Mouse (Mus musculus): Measurements from ENCODE around the gene Erbin. TPM values are rescaled to one million over a fixed set of nuclear protein-coding genes. Genes with fewer than 3 reads are reported as not detected.

Gene Erbin
- polyA plus RNA-seq, 1 experiment = 6.2 TPM

DNA sequence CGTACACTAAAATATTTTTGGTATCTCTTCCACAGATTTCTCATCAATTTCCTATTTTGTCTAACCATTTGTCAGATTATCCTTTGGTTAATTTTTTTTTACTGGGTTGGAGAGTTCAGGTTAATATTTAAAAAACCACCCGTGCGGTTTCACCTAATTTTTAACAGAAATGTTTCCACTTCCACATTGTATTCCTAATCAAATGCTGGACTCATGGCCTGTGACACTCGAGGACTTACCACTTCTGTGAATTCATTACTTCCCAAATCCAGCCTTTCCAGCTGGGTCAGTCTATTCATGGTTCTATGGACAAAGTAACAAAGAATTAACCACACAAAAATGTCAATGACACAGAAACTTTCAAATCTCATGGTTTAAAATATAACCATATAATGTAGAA lies 58.3 kb downstream of the Erbin start:
- WGBS = 94% methylated on average over 4 of the region's 4 CpGs
- H3K36me3 ChIP-seq (ENCODE audit: control insufficient read depth, insufficient read depth, low read length) = peaks cover 11% of the 10 kb centered on the region

DNA sequence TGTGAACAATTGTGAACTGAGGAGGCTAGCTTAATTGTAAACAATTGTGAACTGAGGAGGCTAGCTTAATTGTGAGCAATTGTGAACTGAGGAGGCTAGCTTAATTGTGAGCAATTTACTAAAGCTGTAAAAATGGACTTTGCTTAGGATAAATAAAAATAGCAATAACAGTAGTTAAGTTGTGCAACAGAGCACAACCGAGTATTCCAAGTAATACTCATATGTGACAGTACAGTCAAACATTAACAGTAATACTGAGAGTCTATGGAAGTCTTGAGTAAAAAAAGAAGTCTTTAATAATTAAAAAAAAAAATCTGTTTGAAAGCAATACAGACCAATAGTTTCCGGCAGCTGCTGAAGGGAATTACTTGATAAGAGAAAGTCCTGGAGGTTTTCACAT lies 61.3 kb downstream of the Erbin start:
- Histone ChIP-seq H3K27me3 (ENCODE audit: control insufficient read depth, insufficient read depth, low read length) (no peaks in the 10 kb centered on the region), H3K36me3 (ENCODE audit: control insufficient read depth, insufficient read depth, low read length) (peaks cover 17% of the 10 kb centered on the region), H3K27ac (ENCODE audit: insufficient read depth, low read length) (no peak overlapping the region), H3K4me3 (ENCODE audit: extremely low read depth, insufficient read depth, insufficient read length) (no peak overlapping the region), H3K4me1 (ENCODE audit: control insufficient read depth, insufficient read depth, insufficient read length) (no peaks in the 10 kb centered on the region)
- 88% methylated on average over 2 of the region's 2 CpGs for WGBS
- no peak for DNase-seq (ENCODE audit: low read depth in 1 of 2, low spot score in 2 of 2)
- TF ChIP-seq POLR2A (IDR thresholded peaks at IDR 0.05; ENCODE audit: low read depth, low read length) = no peak
- no peak for TF ChIP-seq CTCF (IDR thresholded peaks at IDR 0.05; ENCODE audit: extremely low read depth, insufficient read depth, insufficient read length, insufficient replicate concordance)

More for the DNA sequence above, 58.3 kb downstream of the Erbin start:
- Histone ChIP-seq H3K4me1 (ENCODE audit: control insufficient read depth, insufficient read depth, insufficient read length) (no peaks in the 10 kb centered on the region), H3K4me3 (ENCODE audit: extremely low read depth, insufficient read depth, insufficient read length) (no peak overlapping the region), H3K27me3 (ENCODE audit: control insufficient read depth, insufficient read depth, low read length) (no peaks in the 10 kb centered on the region), H3K27ac (ENCODE audit: insufficient read depth, low read length) (no peak overlapping the region)
- DNase-seq (ENCODE audit: low read depth in 1 of 2, low spot score in 2 of 2) = no peak
- TF ChIP-seq POLR2A (IDR thresholded peaks at IDR 0.05; ENCODE audit: low read depth, low read length) = no peak
- TF ChIP-seq CTCF (IDR thresholded peaks at IDR 0.05; ENCODE audit: extremely low read depth, insufficient read depth, insufficient read length, insufficient replicate concordance) = no peak

DNA sequence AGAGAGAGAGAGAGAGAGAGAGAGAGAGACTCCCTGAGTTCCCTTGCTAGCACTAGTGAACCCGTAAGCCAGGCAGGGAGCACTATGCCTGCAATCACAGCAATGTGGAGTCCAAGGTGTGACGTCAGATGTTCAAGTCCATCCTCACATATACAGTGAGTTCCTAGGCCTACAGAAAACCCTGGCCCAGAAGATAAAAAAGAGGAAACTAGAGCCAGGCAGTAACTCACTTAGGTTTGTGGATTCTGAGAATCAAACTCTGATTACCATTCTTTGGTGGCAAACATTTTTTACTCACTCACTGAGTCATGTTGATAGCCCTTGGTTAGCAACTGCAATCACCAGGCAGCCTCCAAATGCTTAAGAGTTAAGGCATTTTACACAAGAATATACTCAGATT lies 72.7 kb downstream of the Erbin start:
- Histone ChIP-seq H3K4me1 (ENCODE audit: control insufficient read depth, insufficient read depth, insufficient read length) (no peaks in the 10 kb centered on the region), H3K36me3 (ENCODE audit: control insufficient read depth, insufficient read depth, low read length) (peaks cover 15% of the 10 kb centered on the region), H3K4me3 (ENCODE audit: extremely low read depth, insufficient read depth, insufficient read length) (no peak overlapping the region), H3K27ac (ENCODE audit: insufficient read depth, low read length) (no peak overlapping the region), H3K27me3 (ENCODE audit: control insufficient read depth, insufficient read depth, low read length) (no peaks in the 10 kb centered on the region)
- TF ChIP-seq POLR2A (IDR thresholded peaks at IDR 0.05; ENCODE audit: low read depth, low read length) (no peak), CTCF (IDR thresholded peaks at IDR 0.05; ENCODE audit: extremely low read depth, insufficient read depth, insufficient read length, insufficient replicate concordance) (no peak)
- 94% methylated on average over 2 of the region's 2 CpGs for WGBS
- no peak for DNase-seq (ENCODE audit: low read depth in 1 of 2, low spot score in 2 of 2)

DNA sequence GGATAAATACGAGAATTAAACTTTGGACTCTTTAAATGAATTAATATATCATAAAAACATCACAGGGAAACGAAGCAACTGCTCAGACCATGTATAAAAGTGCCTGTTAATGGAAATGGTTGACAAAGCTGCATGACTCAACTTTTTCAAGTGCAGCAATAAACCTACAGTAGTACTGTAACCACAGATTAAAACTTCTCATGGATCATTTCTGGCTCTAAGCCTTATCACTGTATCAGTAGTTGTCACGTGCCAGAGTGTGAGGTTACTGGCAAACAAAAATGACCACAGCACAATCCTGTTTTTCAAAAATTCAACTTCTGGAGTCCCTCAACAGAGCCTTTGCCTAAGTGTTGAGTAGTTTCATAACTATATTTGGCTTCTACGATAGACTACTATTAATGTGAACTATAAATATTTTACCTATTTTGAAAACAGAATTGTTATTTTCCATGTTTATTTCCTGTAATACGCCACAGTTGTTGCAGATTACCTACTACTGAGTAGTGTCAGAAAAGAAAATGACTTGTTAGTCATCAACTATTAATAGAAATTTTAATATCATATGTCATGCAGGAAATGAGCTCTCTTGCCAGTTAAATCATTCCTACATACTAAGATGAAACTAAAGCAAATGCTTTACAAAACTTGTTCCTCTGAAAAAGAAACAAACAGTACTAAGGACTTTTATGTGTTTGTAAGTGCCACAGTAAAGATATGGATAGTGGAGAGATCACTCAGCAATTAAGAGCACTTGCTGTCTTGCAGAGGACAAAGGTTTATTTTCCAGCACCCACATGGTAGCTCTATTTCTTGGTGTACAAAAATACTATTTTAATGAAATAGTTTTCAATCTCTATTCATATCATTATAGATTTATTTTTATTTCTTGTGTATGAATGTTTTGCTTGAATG lies 78.8 kb downstream of the Erbin start:
- 86% methylated on average over 5 of the region's 5 CpGs for WGBS
- DNase-seq (ENCODE audit: low read depth in 1 of 2, low spot score in 2 of 2) = no peak
- Histone ChIP-seq H3K36me3 (ENCODE audit: control insufficient read depth, insufficient read depth, low read length) (peaks cover 36% of the 10 kb centered on the region), H3K27me3 (ENCODE audit: control insufficient read depth, insufficient read depth, low read length) (no peaks in the 10 kb centered on the region), H3K4me3 (ENCODE audit: extremely low read depth, insufficient read depth, insufficient read length) (no peak overlapping the region), H3K27ac (ENCODE audit: insufficient read depth, low read length) (no peak overlapping the region), H3K4me1 (ENCODE audit: control insufficient read depth, insufficient read depth, insufficient read length) (no peaks in the 10 kb centered on the region)
- TF ChIP-seq POLR2A (IDR thresholded peaks at IDR 0.05; ENCODE audit: low read depth, low read length) (no peak), CTCF (IDR thresholded peaks at IDR 0.05; ENCODE audit: extremely low read depth, insufficient read depth, insufficient read length, insufficient replicate concordance) (no peak)

DNA sequence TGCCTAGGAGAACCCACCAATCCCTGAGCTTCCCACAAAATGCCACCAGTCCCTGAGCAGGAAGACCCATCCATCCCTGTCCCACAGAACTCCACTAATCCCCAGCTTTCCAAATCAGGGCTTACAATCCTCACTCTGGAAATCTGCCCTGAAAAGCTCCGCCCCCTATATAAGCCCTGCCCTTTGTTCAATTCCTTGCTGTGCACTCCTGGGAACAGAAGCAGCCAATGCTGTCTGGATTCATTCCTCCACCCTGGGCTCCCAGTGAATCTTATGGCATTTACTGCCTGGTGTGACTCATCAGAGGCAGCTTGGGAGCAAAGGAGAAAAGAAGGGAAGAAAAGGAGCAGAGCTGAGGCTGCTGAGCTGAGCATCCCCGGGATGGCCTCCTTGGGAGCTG lies 81.7 kb downstream of the Erbin start:
- H3K27ac ChIP-seq (ENCODE audit: insufficient read depth, low read length) = no peak overlapping the region
- no peak for TF ChIP-seq CTCF (IDR thresholded peaks at IDR 0.05; ENCODE audit: extremely low read depth, insufficient read depth, insufficient read length, insufficient replicate concordance)
- TF ChIP-seq POLR2A (IDR thresholded peaks at IDR 0.05; ENCODE audit: low read depth, low read length) = no peak
- 93% methylated on average over 2 of the region's 2 CpGs for whole genome bisulfite sequencing
- peaks cover 39% of the 10 kb centered on the region for H3K36me3 ChIP-seq (ENCODE audit: control insufficient read depth, insufficient read depth, low read length)
- no peaks in the 10 kb centered on the region for H3K27me3 ChIP-seq (ENCODE audit: control insufficient read depth, insufficient read depth, low read length)
- H3K4me1 ChIP-seq (ENCODE audit: control insufficient read depth, insufficient read depth, insufficient read length) = no peaks in the 10 kb centered on the region
- no peak for DNase-seq (ENCODE audit: low read depth in 1 of 2, low spot score in 2 of 2)
- H3K4me3 ChIP-seq (ENCODE audit: extremely low read depth, insufficient read depth, insufficient read length) = no peak overlapping the region

DNA sequence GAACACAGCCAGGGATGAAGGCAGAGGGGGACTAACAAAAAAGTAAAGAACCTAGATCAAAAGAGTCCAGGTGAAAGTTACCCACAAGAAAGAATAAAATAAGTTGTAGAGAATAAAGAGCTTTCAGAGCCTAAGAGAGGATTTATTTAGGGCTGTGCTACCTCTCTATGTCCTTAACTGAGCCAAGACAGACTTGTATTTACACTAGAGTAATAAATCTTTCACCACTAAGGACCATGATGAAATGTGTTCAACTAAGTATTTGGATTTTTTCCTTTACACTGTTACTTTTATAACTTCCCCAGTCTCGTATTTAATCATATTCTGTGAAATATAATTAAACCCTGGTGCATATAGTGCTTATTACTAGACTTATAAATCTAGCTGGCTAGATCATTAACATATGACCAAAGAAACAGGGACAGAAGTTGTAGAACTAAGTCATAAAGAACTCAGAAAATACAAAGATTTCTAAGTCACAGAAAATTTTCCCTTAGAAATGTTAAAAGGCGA lies 90.6 kb downstream of the Erbin start:
- TF ChIP-seq CTCF (IDR thresholded peaks at IDR 0.05; ENCODE audit: extremely low read depth, insufficient read depth, insufficient read length, insufficient replicate concordance) (no peak), POLR2A (IDR thresholded peaks at IDR 0.05; ENCODE audit: low read depth, low read length) (no peak)
- H3K27me3 ChIP-seq (ENCODE audit: control insufficient read depth, insufficient read depth, low read length) = no peaks in the 10 kb centered on the region
- no peak for DNase-seq (ENCODE audit: low read depth in 1 of 2, low spot score in 2 of 2)
- WGBS = 92% methylated on average over 2 of the region's 2 CpGs
- no peak overlapping the region for H3K4me3 ChIP-seq (ENCODE audit: extremely low read depth, insufficient read depth, insufficient read length)
- peaks cover 20% of the 10 kb centered on the region for H3K36me3 ChIP-seq (ENCODE audit: control insufficient read depth, insufficient read depth, low read length)
- H3K4me1 ChIP-seq (ENCODE audit: control insufficient read depth, insufficient read depth, insufficient read length) = no peaks in the 10 kb centered on the region
- H3K27ac ChIP-seq (ENCODE audit: insufficient read depth, low read length) = no peak overlapping the region

DNA sequence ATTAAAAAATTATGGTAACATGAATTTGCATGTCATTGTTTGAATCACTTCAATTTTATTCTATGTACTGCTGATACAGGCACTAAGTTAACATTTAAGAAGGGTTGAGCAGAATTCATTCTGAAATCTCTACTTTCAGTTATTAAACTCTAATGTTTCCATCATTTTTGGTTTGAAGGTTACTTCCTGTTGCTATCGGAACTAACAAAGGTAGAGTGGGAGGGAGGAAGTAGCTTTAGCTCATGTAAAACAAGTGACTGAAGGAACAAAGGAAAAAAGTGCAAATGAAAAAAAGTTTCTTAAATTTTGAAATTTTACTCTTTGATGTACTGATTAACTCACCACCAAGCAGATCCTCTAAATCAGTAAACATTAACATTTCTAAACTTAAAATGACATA lies 98.0 kb downstream of the Erbin start:
- H3K36me3 ChIP-seq (ENCODE audit: control insufficient read depth, insufficient read depth, low read length) = peaks cover 8% of the 10 kb centered on the region
- H3K4me3 ChIP-seq (ENCODE audit: extremely low read depth, insufficient read depth, insufficient read length) = no peak overlapping the region
- no peaks in the 10 kb centered on the region for H3K27me3 ChIP-seq (ENCODE audit: control insufficient read depth, insufficient read depth, low read length)
- H3K27ac ChIP-seq (ENCODE audit: insufficient read depth, low read length) = no peak overlapping the region
- DNase-seq (ENCODE audit: low read depth in 1 of 2, low spot score in 2 of 2) = no peak
- no peak for TF ChIP-seq POLR2A (IDR thresholded peaks at IDR 0.05; ENCODE audit: low read depth, low read length)
- 74% methylated on average over 1 of the region's 1 CpGs for WGBS
- no peaks in the 10 kb centered on the region for H3K4me1 ChIP-seq (ENCODE audit: control insufficient read depth, insufficient read depth, insufficient read length)
